Mouse (Mus musculus): ENCODE data around the gene Parg.
"Not testable (repeated sequence)": the region's sequence is repeated elsewhere in the genome, so short reads cannot be mapped to it uniquely, and the experiment has no call there.

GRCm38 (mm10) chr14:32176590-32176989, 25.2 kb upstream of the Parg start:
- TF ChIP-seq POLR2A (IDR thresholded peaks at IDR 0.05; ENCODE audit: borderline replicate concordance, insufficient read depth, low read length); CTCF (IDR thresholded peaks at IDR 0.05; ENCODE audit: borderline replicate concordance, insufficient read depth, low read depth, low read length): not testable (repeated sequence)
